Mouse (Mus musculus) brown adipose tissue, adult 24 weeks (tissue): ENCODE data around the gene Cep57. TPM values are rescaled to one million over a fixed set of nuclear protein-coding genes. Genes with fewer than 3 reads are reported as not detected.

Experiments
- polyA plus RNA-seq: library from polyadenylated mRNA; stranded (reverse); fragments of >200 nt; gene quantifications from 2 replicates; pipeline ENCODE4 v1.2.4, GENCODE M21; 2012; ENCODE audit not compliant: missing spikeins, insufficient read depth, insufficient read length

The Cep57 gene
- polyA plus RNA-seq, 1 experiment: 9.0 TPM

Other genes with a start within 250 kb of the Cep57 start
- 38.9 and 42.2 TPM in 2 replicates for gene Mtmr2, start 78.7 kb downstream of the Cep57 start, polyA plus RNA-seq
- 5.1 and 6.8 TPM in 2 replicates for gene Fam76b, start 609 bp upstream of the Cep57 start, polyA plus RNA-seq